Mouse (Mus musculus) T-helper 1 cell (primary cell): ENCODE results near the gene Nsd1.
"Not testable (repeated sequence)": the region's sequence is repeated elsewhere in the genome, so short reads cannot be mapped to it uniquely, and the experiment has no call there.

Source experiments
- in situ Hi-C: fragments of 300-600 bp; cut with MboI, MseI; formaldehyde crosslinking; loops from one replicate; pipeline ENCODE4 v1.15.1; 2025; ENCODE audit warnings: high pct_unique_total_duplicates

The Nsd1 gene

DNA sequence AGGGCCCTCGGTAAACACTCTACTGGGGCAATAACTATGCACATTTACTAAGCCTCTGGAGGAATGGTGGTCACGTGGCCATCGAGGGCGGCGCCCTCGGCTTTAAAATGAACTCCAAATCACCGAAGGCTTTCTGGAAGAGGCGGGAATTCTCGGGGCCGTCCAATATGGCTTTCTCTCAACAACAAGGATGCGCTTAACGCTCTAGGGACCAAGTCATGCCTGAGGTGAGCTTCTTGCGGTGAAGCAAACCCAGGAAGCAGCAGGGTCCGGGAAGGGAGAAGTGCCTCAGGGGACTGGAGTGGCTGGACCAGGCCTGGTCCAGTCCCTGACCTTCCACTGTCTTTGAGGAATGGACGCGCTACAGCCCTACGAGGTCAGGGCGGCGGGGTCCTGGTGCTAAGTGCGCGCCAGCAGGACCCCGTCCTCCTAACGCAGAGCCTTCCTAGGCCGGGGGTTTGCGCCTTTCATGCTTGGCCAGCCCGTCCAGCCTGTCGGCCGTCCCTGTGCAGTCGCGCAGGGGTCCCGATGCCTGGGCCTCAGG is at the start of gene Nsd1:
Gene Nsd1, plus strand, starts transcription at position 134 of the 544 bp plus-strand sequence.
- in situ Hi-C loops = no loop called here

GRCm38 (mm10) chr13:55162365-55162764 is 47.2 kb upstream of the Nsd1 start:
- in situ Hi-C loops = loop anchor here (10.0 kb wide), 1 partner anchor 368 kb away; no protein-coding TSS in a partner anchor

- in situ Hi-C loops = loop anchor here (10.0 kb wide), 1 partner anchor 369 kb away; no protein-coding TSS in a partner anchor
Measured at GRCm38 (mm10) chr13:55163553-55163952, 46.0 kb upstream of the Nsd1 start.

DNA sequence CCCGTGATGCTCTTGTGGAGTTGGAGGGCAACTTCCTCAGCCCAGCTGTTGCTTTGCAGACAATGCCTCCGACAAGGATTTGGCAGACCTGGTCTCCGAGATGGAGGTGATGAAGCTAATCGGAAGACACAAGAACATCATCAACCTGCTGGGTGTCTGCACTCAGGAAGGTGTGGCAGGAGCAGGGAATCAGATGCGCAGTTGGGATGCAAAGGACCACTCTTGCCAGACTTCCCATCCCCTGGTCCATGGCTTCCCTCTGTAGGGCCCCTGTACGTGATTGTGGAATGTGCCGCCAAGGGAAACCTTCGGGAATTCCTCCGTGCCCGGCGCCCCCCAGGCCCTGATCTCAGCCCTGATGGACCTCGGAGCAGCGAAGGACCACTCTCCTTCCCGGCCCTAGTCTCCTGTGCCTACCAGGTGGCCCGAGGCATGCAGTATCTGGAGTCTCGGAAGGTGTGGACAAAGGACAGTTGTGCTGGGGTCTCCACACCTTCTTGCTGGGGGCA is 43.7 kb upstream of the Nsd1 start:
- in situ Hi-C loops = loop anchor here (10.0 kb wide), 1 partner anchor 371 kb away; no protein-coding TSS in a partner anchor

GRCm38 (mm10) chr13:55166806-55167725 is 42.5 kb upstream of the Nsd1 start:
- in situ Hi-C loops = loop anchor here (10.0 kb wide), 1 partner anchor 372 kb away; no protein-coding TSS in a partner anchor

DNA sequence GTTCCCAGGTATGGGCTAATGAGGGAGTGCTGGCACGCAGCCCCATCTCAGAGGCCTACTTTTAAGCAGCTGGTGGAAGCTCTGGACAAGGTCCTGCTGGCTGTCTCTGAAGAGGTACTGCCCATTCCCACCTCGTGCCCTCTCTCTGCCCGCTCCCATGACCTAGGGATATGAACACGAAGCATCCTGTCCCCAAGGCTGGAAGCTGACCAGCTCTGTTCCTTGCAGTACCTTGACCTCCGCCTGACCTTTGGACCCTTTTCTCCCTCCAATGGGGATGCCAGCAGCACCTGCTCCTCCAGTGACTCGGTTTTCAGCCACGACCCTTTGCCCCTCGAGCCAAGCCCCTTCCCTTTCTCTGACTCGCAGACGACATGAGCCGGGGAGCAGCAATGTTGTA is 41.8 kb upstream of the Nsd1 start:
- in situ Hi-C loops = loop anchor here (10.0 kb wide), 1 partner anchor 373 kb away; no protein-coding TSS in a partner anchor

DNA sequence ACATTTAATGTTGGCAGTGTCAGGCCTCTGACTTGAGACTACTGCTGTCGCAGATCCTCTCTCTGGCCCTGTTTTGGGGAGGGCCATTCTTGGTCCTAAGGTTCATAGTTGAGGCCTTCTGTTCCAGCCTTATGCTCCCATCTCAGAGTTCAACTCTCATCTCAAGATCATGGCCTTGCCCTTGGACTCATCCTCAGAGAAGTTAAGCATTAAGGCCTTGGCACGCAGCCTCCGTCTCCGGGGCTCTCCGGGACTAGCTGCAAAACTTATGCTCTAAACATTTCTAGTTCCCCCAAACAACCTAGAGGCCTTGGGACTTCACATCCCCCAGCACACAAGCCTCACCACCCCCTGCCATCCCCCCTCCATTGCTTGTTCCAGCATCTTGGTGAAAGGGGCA is 41.3 kb upstream of the Nsd1 start:
- in situ Hi-C loops = loop anchor here (10.0 kb wide), 1 partner anchor 373 kb away; no protein-coding TSS in a partner anchor

GRCm38 (mm10) chr13:55168958-55169369 is 40.6 kb upstream of the Nsd1 start:
- in situ Hi-C loops = loop anchor here (10.0 kb wide), 1 partner anchor 374 kb away; no protein-coding TSS in a partner anchor

DNA sequence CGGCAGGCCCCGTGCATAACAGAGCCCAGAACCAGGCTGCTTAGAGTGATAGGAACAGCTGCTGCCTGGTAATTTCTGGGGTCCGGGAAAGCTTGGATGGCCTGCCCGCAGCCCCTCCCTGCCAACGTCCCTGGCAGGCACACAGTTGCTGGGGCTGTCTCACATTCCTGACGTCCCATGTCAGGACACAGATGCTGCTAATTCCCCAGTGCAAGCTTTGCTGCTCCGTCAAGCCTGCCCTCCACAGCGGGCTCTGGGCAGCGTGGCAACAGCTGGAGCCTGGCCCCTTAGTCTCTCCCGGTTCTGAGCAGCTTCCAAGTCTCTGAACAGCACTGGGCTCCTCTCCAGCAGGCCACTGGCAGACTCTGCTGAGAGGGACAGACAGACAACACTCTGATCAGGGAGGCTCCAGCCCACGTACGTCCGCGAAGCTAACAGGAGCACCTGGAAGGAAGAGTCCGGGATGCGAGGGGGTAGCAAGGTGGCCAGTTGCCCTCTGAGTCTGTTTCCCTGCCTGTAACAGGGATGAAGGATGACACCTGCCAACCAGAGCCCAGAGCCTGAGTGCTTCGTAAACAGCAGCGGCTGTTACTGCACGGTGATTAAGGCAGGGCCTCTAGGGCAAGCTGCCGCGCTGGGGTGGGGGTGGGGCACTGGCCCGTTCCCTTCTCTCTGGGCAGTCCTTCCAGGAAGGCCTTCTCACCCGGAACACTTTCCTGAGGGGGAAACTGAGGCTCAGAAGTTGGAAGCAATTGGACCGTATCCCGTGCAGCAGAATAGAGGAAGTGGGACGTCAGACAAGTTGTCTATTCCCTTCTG is 37.9 kb upstream of the Nsd1 start:
- in situ Hi-C loops = no loop called here

GRCm38 (mm10) chr13:55172336-55172770 is 37.2 kb upstream of the Nsd1 start:
- in situ Hi-C loops = no loop called here

DNA sequence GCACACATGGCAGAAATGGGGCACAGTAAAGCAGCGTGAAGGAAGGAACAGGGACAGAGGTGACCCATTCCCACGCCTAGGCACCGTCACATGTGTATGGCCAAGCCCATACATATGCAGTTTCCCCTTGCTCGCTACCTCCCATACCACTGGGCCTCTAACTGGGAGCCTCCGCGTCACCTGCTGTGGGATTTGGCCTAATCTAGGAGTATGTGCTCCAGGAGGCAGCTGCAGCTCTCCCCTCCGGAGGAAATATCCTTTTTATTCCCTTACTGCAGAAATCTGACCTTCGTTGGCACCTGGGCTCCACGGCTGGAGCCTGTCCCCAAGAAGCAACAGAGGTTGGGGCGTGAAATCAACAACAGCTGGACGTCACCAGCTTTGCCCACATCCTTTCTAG is 35.2 kb upstream of the Nsd1 start:
- in situ Hi-C loops = no loop called here

DNA sequence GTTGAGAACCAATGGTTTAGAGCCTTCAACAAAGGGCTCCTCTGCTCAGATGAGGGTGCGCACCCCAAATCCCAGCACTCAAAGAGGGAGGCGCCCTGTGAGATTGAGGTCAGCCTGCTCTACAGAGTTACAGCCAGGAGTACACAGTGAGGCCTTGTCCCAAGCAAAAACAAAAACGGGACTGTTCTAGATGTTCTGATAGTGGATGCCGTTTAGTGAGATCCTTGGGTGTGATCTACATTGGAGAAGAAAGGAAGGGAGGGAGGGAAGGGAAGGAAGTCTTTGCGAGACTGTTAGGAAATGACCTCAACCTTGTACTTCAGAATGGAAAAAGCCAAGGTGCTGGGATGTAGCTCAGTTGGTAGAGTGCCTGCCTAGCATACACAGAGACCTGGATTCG is 33.3 kb upstream of the Nsd1 start:
- in situ Hi-C loops = no loop called here

GRCm38 (mm10) chr13:55177903-55178496 is 31.6 kb upstream of the Nsd1 start:
- in situ Hi-C loops = no loop called here

GRCm38 (mm10) chr13:55178556-55178955 is 31.0 kb upstream of the Nsd1 start:
- in situ Hi-C loops = no loop called here

- in situ Hi-C loops = no loop called here
Measured at GRCm38 (mm10) chr13:55179591-55179990, 30.0 kb upstream of the Nsd1 start.

DNA sequence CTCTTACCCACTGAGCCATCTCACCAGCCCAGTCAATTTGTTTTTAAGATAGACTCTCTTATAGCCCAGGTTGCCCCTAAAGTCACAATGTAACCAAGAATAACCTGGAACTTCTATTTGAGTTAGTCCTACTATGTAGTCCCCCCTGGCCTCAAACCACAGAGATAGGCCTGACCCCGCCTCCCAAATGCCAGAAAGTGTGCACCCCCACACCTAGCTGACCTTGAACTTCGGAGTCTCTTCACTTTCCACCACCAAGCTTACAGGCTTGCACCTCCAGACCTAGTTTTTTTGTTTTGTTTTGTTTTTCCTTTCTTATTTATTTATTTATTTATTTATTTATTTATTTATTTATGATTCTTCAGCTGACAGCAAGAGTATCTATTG is 27.8 kb upstream of the Nsd1 start:
- in situ Hi-C loops = loop anchor here (5.0 kb wide), 1 partner anchor 74 kb away; the partner anchor contains the start of gene Zfp346

DNA sequence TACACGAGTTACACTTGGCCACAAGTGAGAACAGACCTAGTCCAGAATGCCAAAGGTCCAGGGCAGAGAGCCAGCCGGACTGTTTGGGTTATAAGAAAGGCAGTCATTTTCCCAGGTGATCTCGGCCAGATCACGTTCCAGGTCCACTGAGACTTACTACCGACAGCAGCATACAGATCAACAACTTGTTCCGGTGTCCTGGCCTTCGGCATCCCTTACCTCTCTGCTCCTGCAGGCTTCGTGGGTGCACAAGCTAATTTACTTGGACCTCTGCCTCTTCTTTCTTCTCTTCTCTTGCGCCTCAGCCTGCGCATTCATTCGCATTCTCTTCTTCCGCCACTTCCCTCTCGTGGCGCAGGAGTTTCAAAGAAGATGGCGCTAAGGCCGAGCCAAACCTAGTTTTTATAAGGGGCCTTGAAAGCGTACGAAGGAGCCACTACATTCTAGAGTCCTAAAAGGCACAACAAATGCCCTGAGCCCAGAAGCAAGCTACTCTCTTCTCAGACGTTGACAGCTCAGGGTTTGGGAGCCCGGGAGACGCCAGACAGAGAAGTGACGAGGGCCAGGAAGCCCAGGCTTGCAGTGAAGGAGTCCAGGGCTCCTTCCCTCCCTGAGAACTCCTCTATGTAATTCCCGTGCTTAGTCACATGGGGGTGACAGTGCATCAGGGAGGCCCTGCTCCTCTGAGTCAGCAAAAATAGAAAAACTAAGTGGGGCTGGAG is 27.2 kb upstream of the Nsd1 start:
- in situ Hi-C loops = loop anchor here (5.0 kb wide), 1 partner anchor 75 kb away; the partner anchor contains the start of gene Zfp346

- in situ Hi-C loops = loop anchor here (5.0 kb wide), 1 partner anchor 76 kb away; the partner anchor contains the start of gene Zfp346
Measured at GRCm38 (mm10) chr13:55183382-55183781, 26.2 kb upstream of the Nsd1 start.

GRCm38 (mm10) chr13:55187062-55187461 is 22.5 kb upstream of the Nsd1 start:
- in situ Hi-C loops = not testable (repeated sequence)

GRCm38 (mm10) chr13:55189531-55190107 is 20.0 kb upstream of the Nsd1 start:
- in situ Hi-C loops = no loop called here
